Mouse (Mus musculus) natural killer cell, adult 2 months (primary cell): ENCODE data around the gene Vkorc1l1.

Experiments
- DNase-seq, 2 experiments: peaks; one replicate each; pipeline ENCODE4 v3.0.0; 2022; ENCODE audit warnings: low spot score in 2 of 2

Vkorc1l1 gene

GRCm38 (mm10) chr5:130001356-130001987 lies 59.7 kb downstream of the Vkorc1l1 start:
- DNase-seq: peak in 1 of 2 experiments; percentile 21

- DNase-seq: peak; percentile 63
Observed at GRCm38 (mm10) chr5:130002301-130003146, 60.8 kb downstream of the Vkorc1l1 start, which contains the start of gene Gusb. Gusb (minus strand) TSS chr5:130003049.

GRCm38 (mm10) chr5:130003229-130003628 lies 61.5 kb downstream of the Vkorc1l1 start:
- no peak for DNase-seq

GRCm38 (mm10) chr5:130007344-130007743 lies 65.6 kb downstream of the Vkorc1l1 start:
- no peak for DNase-seq

- no peak for DNase-seq
Observed at GRCm38 (mm10) chr5:130008034-130008590, 66.3 kb downstream of the Vkorc1l1 start.

GRCm38 (mm10) chr5:130009784-130010183 lies 68.0 kb downstream of the Vkorc1l1 start:
- no peak for DNase-seq

GRCm38 (mm10) chr5:130010961-130011360 lies 69.2 kb downstream of the Vkorc1l1 start:
- no peak for DNase-seq

- DNase-seq: no peak
Observed at GRCm38 (mm10) chr5:130015104-130015503, 73.3 kb downstream of the Vkorc1l1 start.

GRCm38 (mm10) chr5:130019461-130019860 lies 77.7 kb downstream of the Vkorc1l1 start:
- DNase-seq: no peak

GRCm38 (mm10) chr5:130021361-130021966 lies 79.7 kb downstream of the Vkorc1l1 start:
- no peak for DNase-seq

- DNase-seq: no peak
Observed at GRCm38 (mm10) chr5:130022366-130022765, 80.6 kb downstream of the Vkorc1l1 start.

- DNase-seq: no peak
Observed at GRCm38 (mm10) chr5:130023067-130023766, 81.4 kb downstream of the Vkorc1l1 start.

- peak; percentile 80 to 82 for DNase-seq
Observed at GRCm38 (mm10) chr5:130023767-130024539, 82.2 kb downstream of the Vkorc1l1 start.

- DNase-seq: no peak
Observed at GRCm38 (mm10) chr5:130027134-130027533, 85.4 kb downstream of the Vkorc1l1 start.

- no peak for DNase-seq
Observed at GRCm38 (mm10) chr5:130027696-130028095, 85.9 kb downstream of the Vkorc1l1 start.

GRCm38 (mm10) chr5:130029142-130029897 lies 87.5 kb downstream of the Vkorc1l1 start, which contains the start of the genes Asl and Crcp:
Asl (minus strand) TSS chr5:130029247.
Crcp (plus strand) TSS chr5:130029290.
- DNase-seq: peak; percentile 66 to 77

- no peak for DNase-seq
Observed at GRCm38 (mm10) chr5:130031410-130032390, 89.9 kb downstream of the Vkorc1l1 start.

GRCm38 (mm10) chr5:130033869-130034268 lies 92.1 kb downstream of the Vkorc1l1 start:
- DNase-seq: no peak
